Mouse (Mus musculus) myocyte (in vitro differentiated cells): Measurements from ENCODE around the gene Ccdc167.

ENCODE experiments used
- CEBPB ChIP-seq: IDR thresholded peaks from 2 replicates; pipeline ENCODE4 v1.6.1; 2011; ENCODE audit warnings: mild to moderate bottlenecking, moderate library complexity; ENCODE audit not compliant: poor library complexity, insufficient read depth, severe bottlenecking
- E2F4 ChIP-seq: IDR thresholded peaks from one replicate; pipeline ENCODE4 v1.6.1; 2011; ENCODE audit warnings: mild to moderate bottlenecking, control low read depth, moderate library complexity; ENCODE audit not compliant: insufficient read depth
- MAX ChIP-seq: IDR thresholded peaks from one replicate; pipeline ENCODE4 v1.6.1; 2011; ENCODE audit warnings: low read depth, mild to moderate bottlenecking, control low read depth
- MYOD1 ChIP-seq, 3 experiments: IDR thresholded peaks; one replicate each; pipeline ENCODE4 v1.6.1; 2011; ENCODE audit warnings: control low read depth in 2 of 3, low read depth in 2 of 3, mild to moderate bottlenecking in 2 of 3, moderate library complexity in 1 of 3; ENCODE audit not compliant: insufficient read length in 2 of 3, control insufficient read depth in 1 of 3
- MYOG ChIP-seq, 3 experiments: IDR thresholded peaks; one replicate each; pipeline ENCODE4 v1.6.1; 2011; ENCODE audit warnings: control low read depth in 2 of 3, low read depth in 2 of 3, mild to moderate bottlenecking in 2 of 3; ENCODE audit not compliant: insufficient read length in 2 of 3, control insufficient read depth in 1 of 3, insufficient read depth in 1 of 3
- POLR2A ChIP-seq: IDR thresholded peaks from one replicate; pipeline ENCODE4 v1.6.1; 2011; ENCODE audit warnings: low read depth, mild to moderate bottlenecking, control low read depth, moderate library complexity; ENCODE audit not compliant: insufficient read length
- POLR2AphosphoS2 ChIP-seq: IDR thresholded peaks from one replicate; pipeline ENCODE4 v1.6.1; 2011; ENCODE audit warnings: low read depth, control low read depth; ENCODE audit not compliant: insufficient read length
- REST ChIP-seq: IDR thresholded peaks from one replicate; pipeline ENCODE4 v1.6.1; 2011; ENCODE audit warnings: mild to moderate bottlenecking, control low read depth, moderate library complexity; ENCODE audit not compliant: insufficient read depth, insufficient read length
- TCF12 ChIP-seq: IDR thresholded peaks from one replicate; pipeline ENCODE4 v1.6.1; 2011; ENCODE audit warnings: mild to moderate bottlenecking, control low read depth; ENCODE audit not compliant: poor library complexity, insufficient read depth, severe bottlenecking
- USF1 ChIP-seq: IDR thresholded peaks from one replicate; pipeline ENCODE4 v1.6.1; 2011; ENCODE audit warnings: low read depth, mild to moderate bottlenecking, control low read depth, moderate library complexity

GRCm38 (mm10) chr17:29658249-29658648 lies 58.6 kb downstream of the Ccdc167 start:
- no peak for TF ChIP-seq MYOD1 (IDR thresholded peaks at IDR 0.05; ENCODE audit: control insufficient read depth in 1 of 3, insufficient read length in 2 of 3, low read depth in 2 of 3)
- TF ChIP-seq POLR2A: no peak
- no peak for TF ChIP-seq MYOG (IDR thresholded peaks at IDR 0.05; ENCODE audit: control insufficient read depth in 1 of 3, insufficient read depth in 1 of 3, insufficient read length in 2 of 3, low read depth in 2 of 3)
- no peak for TF ChIP-seq USF1
- no peak for TF ChIP-seq CEBPB
- TF ChIP-seq MAX: no peak
- TF ChIP-seq E2F4: no peak
- no peak for TF ChIP-seq TCF12
- TF ChIP-seq POLR2AphosphoS2: no peak
- no peak for TF ChIP-seq REST
